Mouse (Mus musculus) lung, adult 18-20 months (tissue): ENCODE measurements around the gene Rnf26.

Source experiments
- DNase-seq, 2 experiments: peaks; one replicate each; pipeline ENCODE4 v3.0.0; 2022; ENCODE audit warnings: mixed read lengths in 2 of 2

Rnf26 gene

GRCm38 (mm10) chr9:44087761-44088455, 25.4 kb downstream of the Rnf26 start:
- peak in 1 of 2 experiments; percentile 47 for DNase-seq

GRCm38 (mm10) chr9:44086960-44087359, 26.4 kb downstream of the Rnf26 start:
- DNase-seq = no peak

GRCm38 (mm10) chr9:44085741-44086665, 27.3 kb downstream of the Rnf26 start:
- DNase-seq = peak; percentile 59 to 71

- DNase-seq = no peak
These were observed 28.0 kb downstream of the Rnf26 start for GRCm38 (mm10) chr9:44085276-44085675.

GRCm38 (mm10) chr9:44084659-44085229, 28.6 kb downstream of the Rnf26 start:
- peak; percentile 93 to 96 for DNase-seq

- no peak for DNase-seq
These were observed 29.1 kb downstream of the Rnf26 start for GRCm38 (mm10) chr9:44084236-44084635.

GRCm38 (mm10) chr9:44083392-44084121, 29.8 kb downstream of the Rnf26 start:
- no peak for DNase-seq

- DNase-seq = no peak
These were observed 31.1 kb downstream of the Rnf26 start for GRCm38 (mm10) chr9:44082266-44082665.

- DNase-seq = no peak
These were observed 31.7 kb downstream of the Rnf26 start for GRCm38 (mm10) chr9:44081581-44081980.

- DNase-seq = no peak
These were observed 32.4 kb downstream of the Rnf26 start for GRCm38 (mm10) chr9:44080953-44081352.

- no peak for DNase-seq
These were observed 33.1 kb downstream of the Rnf26 start for GRCm38 (mm10) chr9:44079997-44080780.

- DNase-seq = peak; percentile 89 to 93
These were observed 34.2 kb downstream of the Rnf26 start for GRCm38 (mm10) chr9:44078955-44079756.

- no peak for DNase-seq
These were observed 35.0 kb downstream of the Rnf26 start for GRCm38 (mm10) chr9:44078136-44078797.

GRCm38 (mm10) chr9:44077266-44077910, 35.9 kb downstream of the Rnf26 start:
- DNase-seq = no peak

- peak; percentile 48 to 77 for DNase-seq
These were observed 36.6 kb downstream of the Rnf26 start for GRCm38 (mm10) chr9:44076764-44077120.

- no peak for DNase-seq
These were observed 37.1 kb downstream of the Rnf26 start for GRCm38 (mm10) chr9:44075996-44076763.

GRCm38 (mm10) chr9:44075276-44075995, 37.9 kb downstream of the Rnf26 start:
- DNase-seq = no peak
